11 mouse cellular contexts compared by ENCODE assay signal in the genomic region with DNA sequence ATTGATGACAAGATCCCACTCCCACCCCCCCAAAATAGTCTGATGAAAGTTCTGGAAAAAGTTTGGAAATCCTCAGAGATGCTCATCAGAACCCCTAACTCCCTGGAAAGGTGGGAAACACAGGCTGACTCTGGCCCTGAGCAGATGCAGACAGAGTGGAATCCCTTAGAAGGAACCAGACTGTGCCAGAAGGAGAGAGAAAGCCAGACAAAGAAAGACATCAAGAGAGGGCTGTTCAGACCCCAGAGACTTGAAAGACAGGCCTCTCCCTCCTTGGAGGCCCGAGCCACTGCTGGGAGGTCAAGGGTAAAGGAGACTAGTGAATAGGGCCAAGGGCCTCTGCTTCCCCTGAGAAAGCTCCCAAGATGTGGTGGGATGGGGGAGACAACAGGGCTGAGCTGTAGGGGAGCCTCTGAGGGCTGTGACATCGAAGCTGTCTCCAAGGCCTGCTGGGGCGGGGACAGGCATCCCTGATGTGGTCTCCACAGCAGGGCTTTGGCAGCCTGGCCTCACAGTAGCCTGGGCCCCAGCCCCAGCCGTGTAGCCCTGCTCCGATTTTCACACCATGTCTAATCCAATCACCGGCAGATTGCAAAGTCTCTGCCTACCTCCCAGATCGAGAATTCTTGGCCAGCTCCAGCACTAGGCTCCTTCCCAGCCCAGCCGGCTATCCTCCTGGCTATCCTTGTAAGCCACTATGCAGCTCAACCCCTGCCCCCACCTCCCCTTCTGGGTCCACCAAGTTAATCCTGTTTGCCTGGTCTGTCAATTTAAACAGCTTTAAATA.
DNase-seq lines count a peak whose midpoint lies in the region; ATAC-seq lines count a peak whose summit lies in the region.
"Had no signal": no experiment of that assay in that cellular context is flagged by ENCODE, and none has a peak within 500 bp of the region (broad histone marks: within the 10 kb centered on the region; RNA-seq: fewer than 3 reads in every experiment).

No protein-coding gene starts in this region.

- no peak overlapping the region for H3K27ac ChIP-seq in heart, embryonic 13.5 days (replicated peaks)
- H3K27ac ChIP-seq in hindbrain, embryonic 11.5 days (ENCODE audit: low read depth, low read length), result peak overlapping the region; percentile 68
- H3K27ac ChIP-seq: lung, embryonic 15.5 days had no signal

- no peaks in the 10 kb centered on the region for H3K36me3 ChIP-seq in heart, embryonic 13.5 days
- H3K36me3 ChIP-seq in hindbrain, embryonic 11.5 days (ENCODE audit: control insufficient read depth, insufficient read depth, low read length), result no peaks in the 10 kb centered on the region
- H3K36me3 ChIP-seq: lung, embryonic 15.5 days had no signal

- peak overlapping the region; percentile 25; the same call in 1 of the 2 replicates for H3K9ac ChIP-seq in heart, embryonic 13.5 days
- no peak overlapping the region; the same call in 1 of the 2 replicates for H3K9ac ChIP-seq in hindbrain, embryonic 11.5 days (ENCODE audit: low read depth, low read length)
- H3K9ac ChIP-seq: lung, embryonic 15.5 days had no signal

- no peaks in the 10 kb centered on the region for H3K9me3 ChIP-seq in heart, embryonic 13.5 days
- no peaks in the 10 kb centered on the region for H3K9me3 ChIP-seq in hindbrain, embryonic 11.5 days (ENCODE audit: control insufficient read depth, low read length)
- H3K9me3 ChIP-seq: lung, embryonic 15.5 days had no signal

- 23% methylated on average over 8 of the region's 8 CpGs for WGBS in heart, embryonic 13.5 days
- WGBS in hindbrain, embryonic 11.5 days, result 10% methylated on average over 8 of the region's 8 CpGs

- H3K27me3 ChIP-seq in heart, embryonic 13.5 days (replicated peaks), result peaks cover 17% of the 10 kb centered on the region
- no peaks in the 10 kb centered on the region for H3K27me3 ChIP-seq in hindbrain, embryonic 11.5 days (ENCODE audit: control insufficient read depth, insufficient read depth, low read length)

- H3K4me1 ChIP-seq in heart, embryonic 13.5 days, result peaks cover 38% of the 10 kb centered on the region
- H3K4me1 ChIP-seq in hindbrain, embryonic 11.5 days (replicated peaks; ENCODE audit: control insufficient read depth, insufficient read depth, low read length), result peaks cover 5% of the 10 kb centered on the region; the same call in 1 of the 2 replicates

- no peak for DNase-seq in heart, postnatal 10 days
- peak; percentile 75 for DNase-seq in embryo, embryonic 10.5 days (ENCODE audit: low spot score)
- DNase-seq in hindbrain, embryonic 11.5 days (ENCODE audit: low spot score), result peak; percentile 62
- DNase-seq in neural tube, embryonic 10.5 days (ENCODE audit: extremely low spot score, low spot score), result peak; percentile 55
- DNase-seq in urinary bladder, postnatal 14 days (ENCODE audit: low spot score), result no peak
- no peak for DNase-seq in B cell, adult 2 months

- intact Hi-C loops in heart, postnatal 10 days (cut with DNase I), result no loop called here

- H3K4me2 ChIP-seq in heart, embryonic 13.5 days, result no peak overlapping the region
- H3K4me2 ChIP-seq in hindbrain, embryonic 11.5 days (replicated peaks; ENCODE audit: low read depth, low read length), result no peak overlapping the region
- H3K4me2 ChIP-seq: lung, embryonic 15.5 days had no signal

- no peak for ATAC-seq in heart, embryonic 13.5 days (ENCODE audit: extremely low read depth, insufficient number of reproducible peaks, low FRiP score, low TSS enrichment)
- ATAC-seq in hindbrain, embryonic 11.5 days (ENCODE audit: low FRiP score), result peak; percentile 87
- no peak for ATAC-seq in inflammation-experienced regulatory T-cells, adult 6 months
- ATAC-seq: intestine, embryonic 16.5 days had no signal

- no peak overlapping the region for H3K4me3 ChIP-seq in heart, embryonic 13.5 days
- no peak overlapping the region for H3K4me3 ChIP-seq in hindbrain, embryonic 11.5 days (ENCODE audit: low read depth, low read length)
- H3K4me3 ChIP-seq: erythroblast, embryonic 14.5 days; lung, embryonic 15.5 days had no signal

Comparison
In these comparisons a context has a peak if more than half of its experiments do, and no peak if none do; other contexts are left out.
1. DNase-seq: peak in embryo, embryonic 10.5 days (single experiment), hindbrain, embryonic 11.5 days (single experiment) and neural tube, embryonic 10.5 days (single experiment); none in heart, postnatal 10 days (0 of 2), urinary bladder, postnatal 14 days (single experiment) and B cell, adult 2 months (0 of 2).